Mouse (Mus musculus) right cerebral cortex, adult 18-20 months (tissue): ENCODE measurements around the gene Sptlc2.

Experiments
- DNase-seq: peaks from one replicate; pipeline ENCODE4 v3.0.0; 2022; ENCODE audit warnings: mixed read lengths

Sptlc2 gene

GRCm38 (mm10) chr12:87274853-87275831 is 113.0 kb downstream of the Sptlc2 start:
- no peak for DNase-seq

GRCm38 (mm10) chr12:87267682-87268081 is 120.5 kb downstream of the Sptlc2 start:
- peak; percentile 18 for DNase-seq

- DNase-seq = no peak
Observed at GRCm38 (mm10) chr12:87266827-87267603, 121.1 kb downstream of the Sptlc2 start.

- DNase-seq = peak; percentile 95
Observed at GRCm38 (mm10) chr12:87266108-87266826, 121.9 kb downstream of the Sptlc2 start, which contains the start of the genes Vipas39 and Ahsa1. Gene Vipas39 (minus strand): TSS chr12:87266256. Gene Ahsa1 (plus strand): TSS chr12:87266479.

- no peak for DNase-seq
Observed at GRCm38 (mm10) chr12:87265444-87265843, 122.7 kb downstream of the Sptlc2 start.

- DNase-seq = no peak
Observed at GRCm38 (mm10) chr12:87260562-87260961, 127.6 kb downstream of the Sptlc2 start.

- DNase-seq = no peak
Observed at GRCm38 (mm10) chr12:87256629-87257028, 131.5 kb downstream of the Sptlc2 start.
